Mouse (Mus musculus): Measurements from ENCODE around the gene Krcc1. TPM values are rescaled to one million over a fixed set of nuclear protein-coding genes. Genes with fewer than 3 reads are reported as not detected.
A peak's percentile ranks its signal among the peaks of the same experiment; 100 is the strongest.

The Krcc1 gene
- polyA plus RNA-seq, 1 experiment from 2014 or later: 109 TPM

DNA sequence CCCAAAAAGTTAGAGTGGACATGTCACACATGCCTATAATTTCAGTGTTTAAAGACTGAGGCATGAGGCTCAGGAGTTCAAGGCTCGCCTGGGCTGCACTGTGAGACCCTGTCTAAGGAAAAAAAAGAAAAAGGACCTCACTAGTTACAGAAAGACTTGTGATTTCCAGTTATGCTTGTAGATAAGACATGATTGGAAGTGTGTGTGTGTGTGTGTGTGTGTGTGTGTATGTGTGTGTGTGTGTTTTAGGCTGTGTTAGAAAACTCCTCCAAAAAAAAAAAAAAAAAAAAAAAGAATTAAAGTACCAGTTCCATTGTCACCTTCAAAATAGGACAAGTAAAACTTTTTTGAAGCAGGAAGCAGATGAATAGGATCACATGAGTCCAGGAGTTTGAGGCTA, 3.1 kb downstream of the Krcc1 start:
- 95% methylated on average over 1 of the region's 1 CpGs for WGBS

DNA sequence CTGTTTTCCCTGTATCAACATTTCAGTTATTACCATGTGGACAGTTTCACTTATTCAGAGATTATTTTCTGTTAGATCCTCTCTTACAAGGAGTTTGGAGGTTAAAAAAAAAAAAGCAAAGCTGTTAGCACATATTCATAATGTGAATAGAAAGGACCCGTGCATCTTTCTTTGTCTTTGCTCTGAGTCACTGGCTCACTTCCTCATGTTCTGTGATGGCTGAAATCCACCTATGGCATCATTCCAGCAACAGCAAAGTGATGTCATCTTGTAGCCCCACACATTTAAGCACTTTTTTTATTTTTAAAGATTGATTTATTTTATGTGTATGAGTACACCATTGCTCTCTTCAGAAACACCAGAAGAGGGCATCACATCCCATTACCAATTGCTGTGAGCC, 7.9 kb downstream of the Krcc1 start:
- Histone ChIP-seq H3K27me3 (replicated peaks; ENCODE audit: control insufficient read depth, insufficient read depth, low read length) (no peaks in the 10 kb centered on the region), H3K4me2 (replicated peaks; ENCODE audit: low read depth) (no peak overlapping the region), H3K4me1 (replicated peaks; ENCODE audit: control insufficient read depth, insufficient read depth, low read length) (no peaks in the 10 kb centered on the region), H3K27ac (ENCODE audit: low read depth, low read length) (no peak overlapping the region), H3K36me3 (ENCODE audit: control insufficient read depth, insufficient read depth) (peaks cover 10% of the 10 kb centered on the region), H3K9ac (ENCODE audit: low read depth, low read length) (no peak overlapping the region), H3K9me3 (ENCODE audit: control insufficient read depth) (no peaks in the 10 kb centered on the region), H3K4me3 (ENCODE audit: low read depth, low read length) (no peak overlapping the region)
- WGBS: 50% methylated on average over 1 of the region's 1 CpGs
- TF ChIP-seq CTCF (IDR thresholded peaks at IDR 0.05; ENCODE audit: low read depth): peak; percentile 20; the same call in 1 of the 2 replicates
- ATAC-seq: no peak

More for the DNA sequence above, 3.1 kb downstream of the Krcc1 start:
- no peak overlapping the region for H3K4me3 ChIP-seq (ENCODE audit: low read depth, low read length)
- TF ChIP-seq CTCF (IDR thresholded peaks at IDR 0.05; ENCODE audit: low read depth): no peak
- H3K9me3 ChIP-seq (ENCODE audit: control insufficient read depth): no peaks in the 10 kb centered on the region
- no peak overlapping the region for H3K9ac ChIP-seq (ENCODE audit: low read depth, low read length)
- H3K4me1 ChIP-seq (replicated peaks; ENCODE audit: control insufficient read depth, insufficient read depth, low read length): 0 out of 2 replicates have a peak, but pooled peaks cover 4% of the 10 kb centered on the region
- H3K36me3 ChIP-seq (ENCODE audit: control insufficient read depth, insufficient read depth): no peaks in the 10 kb centered on the region
- no peak overlapping the region for H3K4me2 ChIP-seq (replicated peaks; ENCODE audit: low read depth)
- no peak for ATAC-seq
- no peaks in the 10 kb centered on the region for H3K27me3 ChIP-seq (replicated peaks; ENCODE audit: control insufficient read depth, insufficient read depth, low read length)
- no peak overlapping the region for H3K27ac ChIP-seq (ENCODE audit: low read depth, low read length)

- Histone ChIP-seq H3K4me3 (ENCODE audit: low read depth, low read length) (no peak overlapping the region), H3K27me3 (replicated peaks; ENCODE audit: control insufficient read depth, insufficient read depth, low read length) (no peaks in the 10 kb centered on the region), H3K9ac (ENCODE audit: low read depth, low read length) (no peak overlapping the region), H3K4me1 (replicated peaks; ENCODE audit: control insufficient read depth, insufficient read depth, low read length) (no peaks in the 10 kb centered on the region), H3K9me3 (ENCODE audit: control insufficient read depth) (0 out of 2 replicates have a peak, but pooled peaks cover 2% of the 10 kb centered on the region), H3K27ac (ENCODE audit: low read depth, low read length) (no peak overlapping the region), H3K4me2 (replicated peaks; ENCODE audit: low read depth) (no peak overlapping the region), H3K36me3 (ENCODE audit: control insufficient read depth, insufficient read depth) (no peaks in the 10 kb centered on the region)
- 77% methylated on average over 14 of the region's 14 CpGs for WGBS
- TF ChIP-seq CTCF (IDR thresholded peaks at IDR 0.05; ENCODE audit: low read depth): no peak
- ATAC-seq: no peak
Measured at GRCm38 (mm10) chr6:71293509-71293908, 22.0 kb downstream of the Krcc1 start.

GRCm38 (mm10) chr6:71295303-71295702, 23.8 kb downstream of the Krcc1 start:
- Histone ChIP-seq H3K27ac (ENCODE audit: low read depth, low read length) (no peak overlapping the region), H3K4me2 (replicated peaks; ENCODE audit: low read depth) (no peak overlapping the region), H3K9ac (ENCODE audit: low read depth, low read length) (no peak overlapping the region), H3K9me3 (ENCODE audit: control insufficient read depth) (no peaks in the 10 kb centered on the region), H3K36me3 (ENCODE audit: control insufficient read depth, insufficient read depth) (no peaks in the 10 kb centered on the region), H3K27me3 (replicated peaks; ENCODE audit: control insufficient read depth, insufficient read depth, low read length) (no peaks in the 10 kb centered on the region), H3K4me3 (ENCODE audit: low read depth, low read length) (no peak overlapping the region), H3K4me1 (replicated peaks; ENCODE audit: control insufficient read depth, insufficient read depth, low read length) (no peaks in the 10 kb centered on the region)
- 75% methylated on average over 6 of the region's 6 CpGs for WGBS
- TF ChIP-seq CTCF (IDR thresholded peaks at IDR 0.05; ENCODE audit: low read depth): peak; percentile 44
- no peak for ATAC-seq

- no peak for TF ChIP-seq CTCF (IDR thresholded peaks at IDR 0.05; ENCODE audit: low read depth)
- Histone ChIP-seq H3K27ac (ENCODE audit: low read depth, low read length) (no peak overlapping the region), H3K9ac (ENCODE audit: low read depth, low read length) (no peak overlapping the region), H3K27me3 (replicated peaks; ENCODE audit: control insufficient read depth, insufficient read depth, low read length) (no peaks in the 10 kb centered on the region), H3K9me3 (ENCODE audit: control insufficient read depth) (no peaks in the 10 kb centered on the region), H3K4me1 (replicated peaks; ENCODE audit: control insufficient read depth, insufficient read depth, low read length) (no peaks in the 10 kb centered on the region), H3K4me3 (ENCODE audit: low read depth, low read length) (no peak overlapping the region), H3K4me2 (replicated peaks; ENCODE audit: low read depth) (no peak overlapping the region), H3K36me3 (ENCODE audit: control insufficient read depth, insufficient read depth) (no peaks in the 10 kb centered on the region)
- no peak for ATAC-seq
- WGBS: 72% methylated on average over 2 of the region's 2 CpGs
Measured at GRCm38 (mm10) chr6:71298051-71298450, 26.6 kb downstream of the Krcc1 start.

GRCm38 (mm10) chr6:71298751-71299150, 27.3 kb downstream of the Krcc1 start:
- no peak overlapping the region for H3K9ac ChIP-seq (ENCODE audit: low read depth, low read length)
- H3K4me2 ChIP-seq (replicated peaks; ENCODE audit: low read depth): no peak overlapping the region
- no peak overlapping the region for H3K27ac ChIP-seq (ENCODE audit: low read depth, low read length)
- peak; percentile 66 for TF ChIP-seq CTCF (IDR thresholded peaks at IDR 0.05; ENCODE audit: low read depth)
- H3K4me3 ChIP-seq (ENCODE audit: low read depth, low read length): no peak overlapping the region
- no peaks in the 10 kb centered on the region for H3K27me3 ChIP-seq (replicated peaks; ENCODE audit: control insufficient read depth, insufficient read depth, low read length)
- 53% methylated on average over 3 of the region's 3 CpGs for WGBS
- no peak for ATAC-seq
- no peaks in the 10 kb centered on the region for H3K4me1 ChIP-seq (replicated peaks; ENCODE audit: control insufficient read depth, insufficient read depth, low read length)
- no peaks in the 10 kb centered on the region for H3K36me3 ChIP-seq (ENCODE audit: control insufficient read depth, insufficient read depth)
- no peaks in the 10 kb centered on the region for H3K9me3 ChIP-seq (ENCODE audit: control insufficient read depth)
